Mouse (Mus musculus): ENCODE results near the gene Atp6v0d1. TPM values are rescaled to one million over a fixed set of nuclear protein-coding genes. Genes with fewer than 3 reads are reported as not detected.

Atp6v0d1 gene
- total RNA-seq, 1 experiment: 85.5 TPM

- no peak for TF ChIP-seq MAFK (IDR thresholded peaks at IDR 0.05; ENCODE audit: insufficient read depth, low read depth, low read length)
- no peak for TF ChIP-seq ZC3H11A (IDR thresholded peaks at IDR 0.05; ENCODE audit: borderline replicate concordance, low read depth, low read length)
- no peak for TF ChIP-seq HCFC1 (IDR thresholded peaks at IDR 0.05; ENCODE audit: borderline replicate concordance, insufficient read depth, low read length)
- TF ChIP-seq ZNF384 (IDR thresholded peaks at IDR 0.05; ENCODE audit: low read depth, low read length): no peak
- TF ChIP-seq CHD2 (IDR thresholded peaks at IDR 0.05; ENCODE audit: low read depth, low read length): no peak
- in situ Hi-C loops (cut with MboI; ENCODE audit: low sequenced_read_pairs in 2 of 2, unreplicated experiment in 2 of 2): no loop called here
- Histone ChIP-seq H3K9me3 (ENCODE audit: control insufficient read depth, insufficient read depth, low read depth, low read length) (no peaks in the 10 kb centered on the region), H3K4me1 (ENCODE audit: control insufficient read depth in 2 of 2, insufficient read depth in 2 of 2, low read length in 2 of 2, poor library complexity in 1 of 2) (peaks cover 0 to 10% of the 10 kb centered on the region in 2 experiments; a peak in 2 of 4 replicates), H3K9ac (ENCODE audit: insufficient read depth, low read depth, low read length, poor library complexity, severe bottlenecking) (no peak overlapping the region), H3K4me3 (ENCODE audit: insufficient read depth in 1 of 2, low read depth in 1 of 2, low read length in 2 of 2, poor library complexity in 1 of 2, severe bottlenecking in 1 of 2) (no peak overlapping the region), H3K36me3 (ENCODE audit: control insufficient read depth, insufficient read depth, low read length, poor library complexity, severe bottlenecking) (no peaks in the 10 kb centered on the region), H3K27ac (ENCODE audit: insufficient read depth, low read depth, low read length, poor library complexity, severe bottlenecking) (no peak overlapping the region)
- no peak for DNase-seq (ENCODE audit: low read depth, low spot score)
Measured at GRCm38 (mm10) chr8:105609771-105610170, 43.9 kb upstream of the Atp6v0d1 start.

DNA sequence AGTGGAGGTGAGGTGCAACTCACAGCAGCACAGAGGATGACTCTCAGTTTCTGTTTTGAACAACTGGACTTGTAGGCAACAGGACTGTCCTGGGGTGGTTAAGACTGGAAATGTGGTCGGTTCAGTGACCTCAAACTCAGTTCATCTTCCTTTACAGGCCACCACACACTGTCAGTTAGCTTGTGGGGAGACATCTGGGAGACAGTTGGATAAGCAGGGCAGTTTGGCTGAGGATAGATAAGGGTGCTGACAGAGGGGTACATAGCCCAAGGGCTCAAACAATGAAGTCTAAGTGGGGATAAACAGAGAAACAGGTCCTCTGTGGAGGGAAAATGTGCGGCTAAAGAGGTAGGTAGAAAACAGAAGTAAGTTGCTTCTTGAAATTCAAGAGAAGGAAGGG, 43.5 kb upstream of the Atp6v0d1 start:
- no peak overlapping the region for H3K27ac ChIP-seq (ENCODE audit: insufficient read depth, low read depth, low read length, poor library complexity, severe bottlenecking)
- H3K4me1 ChIP-seq (ENCODE audit: control insufficient read depth in 2 of 2, insufficient read depth in 2 of 2, low read length in 2 of 2, poor library complexity in 1 of 2): peaks cover 0 to 11% of the 10 kb centered on the region in 2 experiments; a peak in 2 of 4 replicates
- no peak overlapping the region for H3K4me3 ChIP-seq (ENCODE audit: insufficient read depth in 1 of 2, low read depth in 1 of 2, low read length in 2 of 2, poor library complexity in 1 of 2, severe bottlenecking in 1 of 2)
- in situ Hi-C loops (cut with MboI; ENCODE audit: low sequenced_read_pairs in 2 of 2, unreplicated experiment in 2 of 2): no loop called here
- H3K9ac ChIP-seq (ENCODE audit: insufficient read depth, low read depth, low read length, poor library complexity, severe bottlenecking): no peak overlapping the region
- TF ChIP-seq ZNF384 (IDR thresholded peaks at IDR 0.05; ENCODE audit: low read depth, low read length): no peak
- TF ChIP-seq ZC3H11A (IDR thresholded peaks at IDR 0.05; ENCODE audit: borderline replicate concordance, low read depth, low read length): no peak
- no peak for TF ChIP-seq CHD2 (IDR thresholded peaks at IDR 0.05; ENCODE audit: low read depth, low read length)
- TF ChIP-seq HCFC1 (IDR thresholded peaks at IDR 0.05; ENCODE audit: borderline replicate concordance, insufficient read depth, low read length): no peak
- no peak for TF ChIP-seq MAFK (IDR thresholded peaks at IDR 0.05; ENCODE audit: insufficient read depth, low read depth, low read length)
- no peak for DNase-seq (ENCODE audit: low read depth, low spot score)
- no peaks in the 10 kb centered on the region for H3K9me3 ChIP-seq (ENCODE audit: control insufficient read depth, insufficient read depth, low read depth, low read length)
- no peaks in the 10 kb centered on the region for H3K36me3 ChIP-seq (ENCODE audit: control insufficient read depth, insufficient read depth, low read length, poor library complexity, severe bottlenecking)

- TF ChIP-seq CHD2 (IDR thresholded peaks at IDR 0.05; ENCODE audit: low read depth, low read length) (no peak), ZNF384 (IDR thresholded peaks at IDR 0.05; ENCODE audit: low read depth, low read length) (no peak), ZC3H11A (IDR thresholded peaks at IDR 0.05; ENCODE audit: borderline replicate concordance, low read depth, low read length) (no peak), HCFC1 (IDR thresholded peaks at IDR 0.05; ENCODE audit: borderline replicate concordance, insufficient read depth, low read length) (no peak), MAFK (IDR thresholded peaks at IDR 0.05; ENCODE audit: insufficient read depth, low read depth, low read length) (no peak)
- peaks cover 0 to 15% of the 10 kb centered on the region in 2 experiments; a peak in 2 of 4 replicates for H3K4me1 ChIP-seq (ENCODE audit: control insufficient read depth in 2 of 2, insufficient read depth in 2 of 2, low read length in 2 of 2, poor library complexity in 1 of 2)
- in situ Hi-C loops (cut with MboI; ENCODE audit: low sequenced_read_pairs in 2 of 2, unreplicated experiment in 2 of 2): no loop called here
- H3K27ac ChIP-seq (ENCODE audit: insufficient read depth, low read depth, low read length, poor library complexity, severe bottlenecking): no peak overlapping the region
- H3K4me3 ChIP-seq (ENCODE audit: insufficient read depth in 1 of 2, low read depth in 1 of 2, low read length in 2 of 2, poor library complexity in 1 of 2, severe bottlenecking in 1 of 2): no peak overlapping the region
- DNase-seq (ENCODE audit: low read depth, low spot score): peak; percentile 83
- H3K9me3 ChIP-seq (ENCODE audit: control insufficient read depth, insufficient read depth, low read depth, low read length): no peaks in the 10 kb centered on the region
- no peaks in the 10 kb centered on the region for H3K36me3 ChIP-seq (ENCODE audit: control insufficient read depth, insufficient read depth, low read length, poor library complexity, severe bottlenecking)
- H3K9ac ChIP-seq (ENCODE audit: insufficient read depth, low read depth, low read length, poor library complexity, severe bottlenecking): no peak overlapping the region
Measured at GRCm38 (mm10) chr8:105607684-105608083, 41.8 kb upstream of the Atp6v0d1 start.

GRCm38 (mm10) chr8:105607062-105607461, 41.2 kb upstream of the Atp6v0d1 start:
- TF ChIP-seq MAFK (IDR thresholded peaks at IDR 0.05; ENCODE audit: insufficient read depth, low read depth, low read length): no peak
- no peak for DNase-seq (ENCODE audit: low read depth, low spot score)
- no peaks in the 10 kb centered on the region for H3K36me3 ChIP-seq (ENCODE audit: control insufficient read depth, insufficient read depth, low read length, poor library complexity, severe bottlenecking)
- in situ Hi-C loops (cut with MboI; ENCODE audit: low sequenced_read_pairs in 2 of 2, unreplicated experiment in 2 of 2): no loop called here
- H3K27ac ChIP-seq (ENCODE audit: insufficient read depth, low read depth, low read length, poor library complexity, severe bottlenecking): no peak overlapping the region
- no peaks in the 10 kb centered on the region for H3K9me3 ChIP-seq (ENCODE audit: control insufficient read depth, insufficient read depth, low read depth, low read length)
- H3K4me1 ChIP-seq (ENCODE audit: control insufficient read depth in 2 of 2, insufficient read depth in 2 of 2, low read length in 2 of 2, poor library complexity in 1 of 2): peaks cover 0 to 15% of the 10 kb centered on the region in 2 experiments; a peak in 2 of 4 replicates
- peak overlapping the region; percentile 92 to 94; a peak in 3 of 4 replicates for H3K4me3 ChIP-seq (ENCODE audit: insufficient read depth in 1 of 2, low read depth in 1 of 2, low read length in 2 of 2, poor library complexity in 1 of 2, severe bottlenecking in 1 of 2)
- no peak overlapping the region for H3K9ac ChIP-seq (ENCODE audit: insufficient read depth, low read depth, low read length, poor library complexity, severe bottlenecking)

Data from ES-E14 (cell line).